Mouse (Mus musculus): ENCODE data around the gene Rps2.
"Not testable (repeated sequence)": the region's sequence is repeated elsewhere in the genome, so short reads cannot be mapped to it uniquely, and the experiment has no call there.

The Rps2 gene

DNA sequence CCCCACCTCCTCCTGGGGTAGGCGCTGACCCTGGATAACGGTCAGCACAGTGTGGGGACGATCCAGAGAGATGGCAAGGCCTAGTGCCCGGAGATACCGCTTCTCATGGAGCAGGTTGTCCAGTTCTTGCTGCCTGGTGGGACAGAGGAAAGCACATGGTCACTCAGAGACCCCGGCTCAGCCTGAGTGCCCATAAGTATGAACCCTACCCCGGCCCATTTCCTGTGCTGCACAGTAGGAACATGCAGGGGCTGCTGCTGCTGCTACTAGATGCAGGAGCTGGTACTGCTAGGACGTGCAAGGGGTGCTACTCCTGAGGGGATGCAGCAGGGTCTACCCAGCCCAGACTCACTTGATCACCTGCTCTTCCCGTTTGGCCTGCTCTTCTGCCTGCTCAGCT is 16.7 kb upstream of the Rps2 start:
- DNase-seq (ENCODE audit: extremely low spot score, low spot score), result no peak

- no peak for DNase-seq (ENCODE audit: extremely low spot score, low spot score)
Measured at GRCm38 (mm10) chr17:24705821-24706220, 12.1 kb upstream of the Rps2 start.

GRCm38 (mm10) chr17:24706982-24707800 is 10.7 kb upstream of the Rps2 start, which contains the start of gene Tbl3:
TSS of gene Tbl3 (minus strand) at chr17:24707660.
- DNase-seq (ENCODE audit: extremely low spot score, low spot score), result peak; percentile 98

DNA sequence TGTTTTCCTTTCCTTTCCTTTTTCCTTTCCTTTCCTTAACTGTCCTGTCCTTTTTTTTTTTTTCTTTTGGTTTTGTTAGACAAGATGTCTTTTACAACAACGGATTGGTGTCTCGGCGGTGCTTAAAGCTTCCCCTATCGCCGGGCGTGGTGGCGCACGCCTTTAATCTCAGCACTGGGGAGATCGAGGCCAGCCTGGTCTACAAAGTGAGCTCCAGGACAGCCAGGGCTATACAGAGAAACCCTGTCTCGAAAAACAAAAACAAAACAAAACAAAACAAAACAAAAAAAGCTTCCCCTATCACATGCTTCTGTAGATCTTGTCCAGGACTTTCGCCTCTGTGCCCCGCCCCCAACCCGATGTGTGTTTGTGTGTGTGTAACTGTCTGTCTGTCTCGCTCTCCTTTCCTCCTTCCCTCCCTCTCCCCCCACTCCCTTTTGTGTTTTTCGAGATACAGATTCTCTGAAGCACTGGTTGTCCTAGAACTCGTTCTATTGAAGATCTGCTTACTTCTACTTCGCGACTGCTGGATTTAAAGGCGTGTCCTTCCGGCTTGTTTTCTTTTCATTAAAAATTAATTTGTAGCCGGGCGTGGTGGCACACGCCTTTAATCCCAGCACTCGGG is 10.0 kb upstream of the Rps2 start:
- no peak for DNase-seq (ENCODE audit: extremely low spot score, low spot score)

- DNase-seq (ENCODE audit: extremely low spot score, low spot score), result no peak
Measured at GRCm38 (mm10) chr17:24708646-24709045, 9.3 kb upstream of the Rps2 start.

GRCm38 (mm10) chr17:24715556-24715955 is 2.4 kb upstream of the Rps2 start:
- no peak for DNase-seq (ENCODE audit: extremely low spot score, low spot score)

- no peak for DNase-seq (ENCODE audit: extremely low spot score, low spot score)
Measured at GRCm38 (mm10) chr17:24716166-24716682, 1.7 kb upstream of the Rps2 start.

DNA sequence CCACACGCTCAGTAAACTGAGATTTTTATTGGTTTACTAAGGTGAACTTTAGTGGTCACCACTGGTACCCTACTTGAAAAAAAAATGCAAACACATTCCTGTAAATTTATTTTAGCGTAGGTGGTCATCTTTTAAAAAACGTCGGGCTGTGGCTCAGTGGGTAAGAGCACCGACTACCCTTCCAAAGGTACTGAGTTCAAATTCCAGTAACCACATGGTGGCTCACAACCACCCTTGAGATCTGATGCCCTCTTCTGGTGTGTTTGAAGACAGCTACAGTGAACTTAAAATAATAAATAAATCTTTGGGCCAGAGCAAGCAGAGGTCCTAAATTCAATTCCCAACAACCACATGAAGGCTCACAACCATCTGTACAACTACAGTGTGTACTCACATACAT is 1.0 kb downstream of the Rps2 start:
- not testable (repeated sequence) for DNase-seq (ENCODE audit: extremely low spot score, low spot score)

DNA sequence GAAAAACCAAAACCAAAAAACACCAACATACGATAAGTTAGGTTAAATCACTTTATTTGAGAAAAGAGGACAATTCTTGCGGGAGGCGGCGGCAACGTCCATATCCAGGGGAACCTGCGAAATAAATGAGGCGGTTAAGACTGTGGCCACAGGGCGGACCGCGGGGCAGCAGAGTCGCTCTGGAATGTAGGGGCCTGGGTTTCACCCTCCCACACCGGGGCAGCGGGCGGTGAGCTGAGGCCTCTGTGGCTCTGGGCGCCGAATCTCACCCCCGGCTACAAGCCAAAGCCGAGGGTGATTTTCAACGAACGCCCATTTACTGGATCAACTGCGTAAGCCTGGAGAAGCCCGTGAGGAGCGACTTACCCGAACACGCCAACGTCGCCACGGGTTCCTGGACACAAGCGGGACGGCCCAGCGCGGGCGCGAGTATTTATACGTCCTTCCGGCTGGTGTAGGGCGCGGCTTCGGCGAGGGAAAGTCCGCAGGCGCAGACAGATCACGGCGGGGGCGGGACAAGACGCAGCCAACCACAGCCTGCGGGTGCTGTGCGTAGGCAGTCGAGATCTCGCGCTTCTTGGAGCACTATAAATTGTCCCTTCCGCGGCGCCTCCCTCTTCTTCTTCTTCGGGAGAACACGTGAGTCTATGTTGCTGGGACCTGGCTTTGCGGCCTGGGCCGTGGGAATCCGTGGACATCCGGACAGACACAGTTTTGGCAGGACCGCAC is 1.7 kb downstream of the Rps2 start:
- peak; percentile 98 for DNase-seq (ENCODE audit: extremely low spot score, low spot score)

DNA sequence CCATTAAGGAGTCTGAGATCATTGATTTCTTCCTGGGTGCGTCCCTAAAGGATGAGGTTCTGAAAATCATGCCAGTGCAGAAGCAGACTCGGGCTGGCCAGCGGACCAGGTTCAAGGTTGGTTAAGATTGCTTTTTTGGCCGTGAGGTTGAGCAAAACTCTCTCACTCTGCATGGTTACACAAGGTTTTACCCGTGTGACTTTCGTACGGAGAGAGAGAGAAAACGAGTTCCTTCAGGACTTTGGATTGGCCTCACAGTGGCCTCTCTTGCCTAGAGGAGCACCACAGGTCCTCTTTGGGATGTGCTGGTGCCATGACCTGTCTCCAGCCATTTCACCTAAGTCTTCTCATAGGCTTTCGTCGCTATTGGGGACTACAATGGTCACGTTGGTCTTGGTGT is 2.7 kb downstream of the Rps2 start:
- DNase-seq (ENCODE audit: extremely low spot score, low spot score), result not testable (repeated sequence)

DNA sequence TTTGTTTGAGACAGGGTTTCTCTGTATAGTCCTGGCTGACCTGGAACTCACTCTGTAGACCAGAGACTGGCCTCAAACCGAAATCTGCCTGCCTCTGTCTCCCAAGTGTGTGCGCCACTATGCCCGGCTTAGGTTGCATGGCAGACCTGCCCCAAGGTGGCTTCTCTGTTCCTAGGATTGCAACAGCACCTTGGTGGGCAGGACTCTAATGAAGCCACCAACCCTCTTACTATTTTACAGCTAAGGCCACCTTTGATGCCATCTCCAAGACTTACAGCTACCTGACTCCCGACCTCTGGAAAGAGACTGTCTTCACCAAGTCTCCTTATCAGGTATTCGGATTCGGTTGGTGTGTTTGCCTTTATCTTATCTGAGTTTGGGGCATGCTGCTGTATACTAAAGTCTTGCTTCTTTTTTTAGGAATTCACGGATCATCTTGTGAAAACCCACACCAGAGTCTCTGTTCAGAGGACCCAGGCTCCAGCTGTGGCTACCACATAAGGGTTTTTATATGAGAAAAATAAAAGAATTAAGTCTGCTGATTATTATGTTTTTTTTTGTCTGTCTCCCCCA is 3.6 kb downstream of the Rps2 start:
- DNase-seq (ENCODE audit: extremely low spot score, low spot score), result not testable (repeated sequence)

DNA sequence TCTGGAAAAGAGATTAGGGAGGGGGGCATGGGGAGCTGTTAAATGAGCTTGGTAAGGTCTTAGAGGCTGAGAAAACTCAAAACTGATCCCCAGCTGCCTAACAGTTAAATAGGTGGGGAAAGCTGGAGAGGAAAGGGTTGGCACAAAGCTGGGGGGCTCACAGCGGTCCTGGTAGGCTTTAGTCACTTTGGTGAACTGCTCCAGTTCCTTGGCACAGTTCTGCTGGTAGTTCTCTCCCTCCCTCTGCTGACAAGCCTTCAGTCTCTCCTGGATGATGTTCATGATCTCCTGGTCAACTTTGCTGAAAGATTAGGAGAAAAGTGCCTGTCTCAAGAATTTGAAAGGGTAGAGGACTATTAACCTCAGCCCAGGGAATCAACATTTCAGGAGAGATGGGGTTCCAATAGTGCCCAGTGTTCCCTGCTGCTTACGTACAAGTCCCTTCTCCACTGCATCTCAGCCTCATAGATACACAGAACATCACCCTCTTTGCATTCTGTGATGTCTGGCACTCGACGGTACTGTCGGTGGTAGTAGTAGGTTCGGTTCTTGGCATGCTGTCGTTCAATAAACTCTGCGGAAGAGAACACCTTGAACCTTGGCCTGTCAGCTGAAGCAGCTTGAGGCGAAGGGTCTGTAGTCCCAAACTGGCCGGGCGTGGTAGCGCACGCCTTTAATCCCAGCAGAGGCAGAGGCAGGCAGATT is 4.5 kb downstream of the Rps2 start:
- DNase-seq (ENCODE audit: extremely low spot score, low spot score), result peak; percentile 43

- no peak for DNase-seq (ENCODE audit: extremely low spot score, low spot score)
Measured at GRCm38 (mm10) chr17:24723122-24723880, 5.4 kb downstream of the Rps2 start.

- DNase-seq (ENCODE audit: extremely low spot score, low spot score), result no peak
Measured at GRCm38 (mm10) chr17:24723881-24724180, 5.9 kb downstream of the Rps2 start.

GRCm38 (mm10) chr17:24724184-24724583 is 6.3 kb downstream of the Rps2 start, which contains the start of gene Ndufb10:
TSS of gene Ndufb10 (minus strand) at chr17:24724478.
- peak; percentile 98 for DNase-seq (ENCODE audit: extremely low spot score, low spot score)

DNA sequence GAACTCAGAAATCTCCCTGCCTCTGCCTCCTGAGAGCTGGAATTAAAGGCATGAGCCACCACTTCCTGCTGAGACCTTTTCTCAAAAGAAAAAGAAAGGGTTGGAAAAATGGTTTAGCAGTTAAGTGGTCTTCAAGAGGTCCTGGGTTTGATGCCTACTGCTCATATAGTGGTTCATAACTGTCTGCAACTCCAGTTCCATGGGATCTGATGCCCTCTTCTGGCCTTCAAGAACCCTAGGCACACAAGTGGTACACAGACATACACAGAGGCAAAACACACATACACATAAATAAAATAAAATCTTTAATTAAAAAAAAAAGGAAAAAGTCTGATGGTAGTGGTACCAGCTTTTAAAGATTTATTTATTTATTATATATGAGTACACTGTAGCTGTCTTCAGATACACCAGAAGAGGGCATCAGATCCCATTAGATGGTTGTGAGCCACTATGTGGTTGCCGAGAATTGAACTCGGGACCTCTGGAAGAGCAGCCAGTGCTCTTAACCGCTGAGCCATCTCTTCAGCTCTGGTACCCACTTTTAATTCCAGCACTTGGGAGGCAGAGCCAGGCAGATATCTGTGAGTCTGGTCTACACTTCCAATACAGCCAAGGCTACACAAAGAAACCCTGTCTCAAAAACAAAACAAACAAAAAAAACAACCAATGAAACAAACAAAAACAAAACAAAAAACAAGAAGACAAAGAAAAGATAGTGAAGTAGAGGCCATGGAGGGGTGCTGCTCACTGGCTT is 7.9 kb downstream of the Rps2 start:
- no peak for DNase-seq (ENCODE audit: extremely low spot score, low spot score)

DNA sequence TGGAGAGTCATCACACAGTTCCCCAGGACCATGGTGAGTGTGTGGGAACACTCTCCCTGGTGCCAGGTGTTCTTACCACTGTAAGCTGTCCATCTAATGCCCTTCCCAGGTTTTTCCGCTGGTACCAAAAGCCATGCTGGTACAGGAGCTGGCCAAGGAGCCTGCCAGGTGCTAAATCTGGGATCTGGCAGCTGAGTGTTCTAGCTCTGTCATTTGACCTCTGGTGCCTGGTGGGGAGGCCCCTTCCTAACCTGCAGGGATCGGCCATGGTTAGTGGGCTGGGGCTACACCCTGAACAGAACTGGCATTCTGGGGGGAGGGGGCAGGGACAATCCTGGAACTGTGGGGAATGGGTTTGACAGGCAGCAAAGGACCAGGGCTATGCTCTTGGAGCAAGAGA is 9.7 kb downstream of the Rps2 start, which contains the start of gene Rpl3l:
TSS of gene Rpl3l (plus strand) at position 203 of the 400 bp plus-strand sequence.
- no peak for DNase-seq (ENCODE audit: extremely low spot score, low spot score)

DNA sequence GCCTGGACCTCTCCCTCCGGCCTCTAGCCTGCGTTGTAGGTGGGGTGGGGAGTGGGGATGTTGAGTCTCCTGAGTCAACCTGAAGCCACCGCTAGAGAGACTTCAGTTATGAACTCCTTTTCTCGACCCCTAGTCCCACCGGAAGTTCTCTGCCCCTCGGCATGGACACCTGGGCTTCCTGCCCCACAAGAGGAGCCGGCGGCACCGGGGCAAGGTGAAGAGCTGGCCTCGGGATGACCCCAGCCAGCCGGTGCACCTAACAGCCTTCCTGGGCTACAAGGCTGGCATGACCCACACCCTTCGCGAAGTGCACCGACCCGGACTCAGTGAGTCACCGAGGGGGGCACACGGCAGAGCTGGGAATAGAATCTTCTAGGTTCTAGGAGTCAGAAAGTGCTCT is 10.3 kb downstream of the Rps2 start:
- DNase-seq (ENCODE audit: extremely low spot score, low spot score), result no peak

GRCm38 (mm10) chr17:24729067-24729466 is 11.2 kb downstream of the Rps2 start:
- no peak for DNase-seq (ENCODE audit: extremely low spot score, low spot score)

- DNase-seq (ENCODE audit: extremely low spot score, low spot score), result no peak
Measured at GRCm38 (mm10) chr17:24730787-24731186, 12.9 kb downstream of the Rps2 start.
